Mouse (Mus musculus) intestine, embryonic 15.5 days (tissue): ENCODE measurements at regions not wholly inside any gene's neighbourhood (a gene's known extent, or its start where the extent isn't known, plus 50 kb on each side); places are given as distances from the start of the nearest gene placed in this dataset.

Experiments
- ATAC-seq: fragments of 200-750 bp; cut with Nextera tagmentation; 2 replicates; pipeline ENCODE4 v1.8.0; 2017; ENCODE audit warnings: moderate TSS enrichment, moderate library complexity
- H3K27ac ChIP-seq: fragments of 300-500 bp; sonication (generic); 2 replicates; pipeline ENCODE4 v1.5.1; 2015; ENCODE audit warnings: mild to moderate bottlenecking, inconsistent platforms
- H3K27me3 ChIP-seq: fragments of 300-500 bp; sonication (generic); replicated peaks from 2 replicates; pipeline ENCODE4 v1.6.1; 2015; ENCODE audit warnings: inconsistent platforms
- H3K36me3 ChIP-seq: fragments of 300-500 bp; sonication (generic); 2 replicates; pipeline ENCODE4 v1.6.1; 2015; ENCODE audit warnings: inconsistent platforms
- H3K4me1 ChIP-seq: fragments of 300-500 bp; sonication (generic); replicated peaks from 2 replicates; pipeline ENCODE4 v1.6.1; 2015; ENCODE audit warnings: inconsistent platforms
- H3K4me2 ChIP-seq: fragments of 300-500 bp; sonication (generic); replicated peaks from 2 replicates; pipeline ENCODE4 v1.6.1; 2015; ENCODE audit warnings: mild to moderate bottlenecking, inconsistent platforms
- H3K4me3 ChIP-seq: fragments of 300-500 bp; sonication (generic); replicated peaks from 2 replicates; pipeline ENCODE4 v1.5.1; 2015; ENCODE audit warnings: inconsistent platforms
- H3K9ac ChIP-seq: fragments of 300-500 bp; sonication (generic); 2 replicates; pipeline ENCODE4 v1.6.1; 2015; ENCODE audit warnings: inconsistent platforms
- H3K9me3 ChIP-seq: fragments of 300-500 bp; sonication (generic); 2 replicates; pipeline ENCODE4 v1.6.1; 2016; ENCODE audit warnings: inconsistent platforms
- WGBS: fragments of 180-500 bp; shearing (Covaris S2); methylation state at CpG from one replicate; pipeline ENCODE4 v1.1.7; 2015; 5-methylcytosine and 5-hydroxymethylcytosine counted together

DNA sequence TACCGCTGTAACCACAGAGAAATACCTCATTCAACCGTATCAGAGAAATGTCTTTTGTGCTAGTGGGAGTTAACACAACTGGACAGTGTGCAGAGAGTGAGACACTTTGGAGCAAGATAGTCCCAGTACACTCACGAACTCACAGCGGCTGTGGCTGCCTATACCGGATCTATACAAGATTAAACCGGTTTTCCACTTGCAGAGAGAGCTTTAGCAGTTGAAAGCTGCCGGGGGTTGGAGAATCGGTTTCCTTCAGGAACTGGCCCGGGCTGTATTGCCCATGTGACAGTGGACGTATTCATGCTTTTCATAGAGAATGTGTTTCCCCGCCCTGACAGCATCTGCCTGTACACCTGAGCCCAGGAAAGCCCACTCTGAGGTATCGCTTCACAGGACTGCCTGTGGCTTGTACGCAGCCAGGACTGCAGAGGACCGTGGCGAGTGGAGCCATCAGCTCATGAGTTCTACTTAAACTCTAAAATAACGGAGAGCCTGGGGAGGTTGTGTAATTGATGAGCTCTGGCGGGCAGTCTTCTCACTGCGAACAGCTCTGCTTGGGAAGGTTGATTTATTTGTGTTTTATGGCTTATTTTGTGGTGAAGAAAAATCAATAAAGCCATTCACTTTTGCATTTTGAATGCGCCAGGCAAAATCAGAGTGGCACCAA, 602.8 kb downstream of the Plekhb2 start:
- H3K27ac ChIP-seq: no peak overlapping the region
- ATAC-seq: no peak
- WGBS: 74% methylated on average over 19 of the region's 19 CpGs
- H3K36me3 ChIP-seq: no peaks in the 10 kb centered on the region
- no peaks in the 10 kb centered on the region for H3K9me3 ChIP-seq
- H3K4me3 ChIP-seq: no peak overlapping the region
- H3K4me2 ChIP-seq: no peak overlapping the region
- H3K27me3 ChIP-seq: no peaks in the 10 kb centered on the region
- H3K4me1 ChIP-seq: no peaks in the 10 kb centered on the region
- no peak overlapping the region for H3K9ac ChIP-seq

DNA sequence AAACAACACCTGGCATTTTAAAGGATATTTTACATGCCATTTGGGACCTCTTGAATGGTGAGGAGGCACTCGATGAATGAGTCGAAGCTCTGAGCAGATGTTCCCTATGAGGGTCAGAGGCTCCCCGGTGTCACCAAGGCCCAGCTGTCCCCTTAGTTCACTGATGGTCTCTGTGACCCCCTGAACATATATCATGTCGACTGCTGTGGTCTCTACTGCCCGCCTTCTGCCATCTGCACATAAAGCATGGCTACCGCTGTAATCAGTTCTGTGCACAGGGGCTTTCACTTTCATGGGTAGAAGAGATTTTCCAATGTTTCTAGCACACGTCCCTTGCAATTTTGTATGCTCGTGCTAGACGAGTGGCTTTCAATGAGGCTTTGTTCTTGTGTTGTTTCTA, 607.8 kb downstream of the Plekhb2 start:
- WGBS: 77% methylated on average over 9 of the region's 9 CpGs
- Histone ChIP-seq H3K4me1 (no peaks in the 10 kb centered on the region), H3K9me3 (no peaks in the 10 kb centered on the region), H3K36me3 (no peaks in the 10 kb centered on the region), H3K27ac (no peak overlapping the region), H3K9ac (no peak overlapping the region), H3K4me3 (no peak overlapping the region), H3K4me2 (no peak overlapping the region), H3K27me3 (no peaks in the 10 kb centered on the region)
- ATAC-seq: no peak

DNA sequence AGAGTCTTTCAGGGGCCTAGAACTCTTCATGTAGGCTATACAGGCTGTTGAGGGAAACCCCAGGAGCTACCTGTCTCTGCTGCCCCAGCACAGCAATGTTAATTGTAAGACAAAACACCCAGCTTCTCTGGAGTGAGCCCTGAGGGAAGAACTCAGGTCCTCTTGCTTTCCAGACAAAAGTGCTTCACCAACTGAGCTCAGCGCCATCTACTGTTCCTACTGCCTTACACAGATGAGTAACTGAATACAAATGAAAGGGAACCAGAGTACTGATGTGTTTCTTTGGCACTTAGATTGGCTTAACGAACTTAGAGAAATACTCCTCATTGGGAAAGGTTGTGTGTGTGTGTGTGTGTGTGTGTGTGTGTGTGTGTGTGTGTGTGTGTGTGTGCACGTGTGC, 603.1 kb upstream of the Hs6st1 start:
- 60% methylated on average over 3 of the region's 3 CpGs for WGBS
- H3K4me1 ChIP-seq: no peaks in the 10 kb centered on the region
- ATAC-seq: no peak

DNA sequence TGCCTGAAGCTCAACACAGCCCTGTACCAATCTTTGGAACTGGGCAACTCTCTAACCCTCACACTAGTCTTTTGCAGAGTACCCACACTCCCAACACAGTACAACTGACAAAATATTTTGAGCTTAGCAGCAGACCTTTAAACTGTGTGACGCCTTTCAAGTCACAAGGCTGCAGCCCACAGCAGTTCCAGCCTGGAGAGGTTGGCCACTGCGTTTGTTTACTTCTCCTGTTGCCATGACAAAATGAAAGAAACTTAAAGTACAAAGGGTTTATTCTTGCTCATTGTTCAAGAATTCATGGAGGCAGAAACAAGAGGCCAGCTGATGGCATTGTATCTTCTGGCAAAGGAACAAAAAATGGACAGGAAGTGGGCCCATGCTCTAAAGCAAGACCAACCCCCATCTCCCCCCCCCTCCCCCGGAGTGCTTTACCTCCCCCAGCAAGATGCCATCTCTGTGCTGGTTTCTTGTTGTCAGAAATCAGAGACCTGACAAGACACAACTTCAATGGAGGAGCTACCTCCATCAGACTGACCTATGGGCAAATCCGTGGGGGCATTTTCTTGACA, 598.9 kb upstream of the Hs6st1 start:
- Histone ChIP-seq H3K4me3 (no peak overlapping the region), H3K4me2 (no peak overlapping the region), H3K27me3 (no peaks in the 10 kb centered on the region), H3K27ac (no peak overlapping the region), H3K4me1 (no peaks in the 10 kb centered on the region), H3K9ac (no peak overlapping the region), H3K9me3 (no peaks in the 10 kb centered on the region), H3K36me3 (no peaks in the 10 kb centered on the region)
- WGBS: 69% methylated on average over 4 of the region's 4 CpGs
- no peak for ATAC-seq

More for the DNA sequence above, 603.1 kb upstream of the Hs6st1 start:
- Histone ChIP-seq H3K9ac (no peak overlapping the region), H3K36me3 (no peaks in the 10 kb centered on the region), H3K9me3 (no peaks in the 10 kb centered on the region), H3K27ac (no peak overlapping the region), H3K27me3 (no peaks in the 10 kb centered on the region), H3K4me3 (no peak overlapping the region), H3K4me2 (no peak overlapping the region)

DNA sequence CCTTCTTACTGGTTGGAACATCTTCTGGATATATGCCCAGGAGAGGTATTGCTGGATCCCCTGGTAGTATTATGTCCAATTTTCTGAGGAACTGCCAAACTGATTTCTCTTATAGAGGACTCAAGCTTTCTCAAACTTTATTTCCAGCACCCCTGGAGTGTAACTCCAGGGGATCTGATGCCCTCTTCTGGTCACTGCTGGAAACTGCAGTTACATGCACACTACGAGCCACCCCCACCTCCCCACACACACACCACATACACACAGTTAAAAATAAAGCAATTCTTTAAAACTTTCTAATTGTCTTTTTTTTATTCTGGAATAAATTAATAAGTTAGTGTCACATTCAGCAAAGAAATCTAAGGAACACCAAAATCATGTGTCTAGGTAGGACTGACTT, 589.9 kb upstream of the Hs6st1 start:
- Histone ChIP-seq H3K4me2 (no peak overlapping the region), H3K9me3 (no peaks in the 10 kb centered on the region), H3K27ac (no peak overlapping the region), H3K4me1 (no peaks in the 10 kb centered on the region), H3K27me3 (no peaks in the 10 kb centered on the region), H3K9ac (no peak overlapping the region), H3K36me3 (no peaks in the 10 kb centered on the region), H3K4me3 (no peak overlapping the region)
- 91% methylated on average over 1 of the region's 1 CpGs for WGBS
- no peak for ATAC-seq

DNA sequence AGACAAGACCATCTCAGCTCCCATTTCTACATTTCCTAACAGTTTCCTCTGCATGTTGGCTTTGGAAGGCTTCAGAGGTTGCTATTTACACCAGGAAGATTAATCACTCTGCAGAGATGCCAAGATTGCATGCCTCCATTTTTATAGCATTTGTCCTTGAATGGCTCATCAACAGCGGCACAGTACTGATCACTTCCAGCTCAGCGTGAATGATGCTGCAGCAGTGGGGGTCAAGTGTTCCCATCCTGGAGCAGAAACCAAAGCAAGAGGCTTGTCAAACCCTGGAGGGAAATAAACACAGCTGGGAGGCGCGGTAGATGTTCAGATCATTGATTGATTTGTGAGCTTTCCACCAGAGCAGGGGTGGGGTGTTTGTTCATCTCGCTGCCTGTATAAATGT, 572.2 kb upstream of the Hs6st1 start:
- Histone ChIP-seq H3K36me3 (no peaks in the 10 kb centered on the region), H3K27me3 (no peaks in the 10 kb centered on the region), H3K9ac (no peak overlapping the region), H3K4me2 (no peak overlapping the region), H3K27ac (no peak overlapping the region), H3K4me1 (no peaks in the 10 kb centered on the region), H3K4me3 (no peak overlapping the region), H3K9me3 (no peaks in the 10 kb centered on the region)
- 23% methylated on average over 5 of the region's 5 CpGs for WGBS
- ATAC-seq: no peak

DNA sequence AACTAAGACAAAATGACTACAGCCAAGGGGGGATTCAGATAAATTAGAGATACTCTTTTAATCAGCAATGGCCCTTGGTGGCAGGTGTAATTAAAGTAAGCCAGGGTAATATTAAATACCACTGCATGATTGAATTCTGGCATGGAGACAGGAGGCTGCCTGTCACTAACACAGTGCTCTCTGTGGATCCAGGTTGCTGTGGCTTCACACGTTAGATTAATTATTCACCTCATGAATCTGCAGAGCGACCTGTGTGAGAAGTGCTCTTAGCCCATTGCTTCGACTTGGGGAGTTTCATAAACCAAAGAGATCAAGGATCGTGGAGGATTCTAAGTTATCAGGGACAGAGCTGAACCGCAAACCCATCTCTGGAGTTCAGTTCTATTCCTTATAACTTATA, 545.2 kb upstream of the Hs6st1 start:
- Histone ChIP-seq H3K4me2 (no peak overlapping the region), H3K4me3 (no peak overlapping the region), H3K27ac (no peak overlapping the region), H3K9ac (no peak overlapping the region), H3K9me3 (no peaks in the 10 kb centered on the region), H3K36me3 (no peaks in the 10 kb centered on the region), H3K4me1 (no peaks in the 10 kb centered on the region), H3K27me3 (no peaks in the 10 kb centered on the region)
- ATAC-seq: no peak
- 71% methylated on average over 5 of the region's 5 CpGs for WGBS

DNA sequence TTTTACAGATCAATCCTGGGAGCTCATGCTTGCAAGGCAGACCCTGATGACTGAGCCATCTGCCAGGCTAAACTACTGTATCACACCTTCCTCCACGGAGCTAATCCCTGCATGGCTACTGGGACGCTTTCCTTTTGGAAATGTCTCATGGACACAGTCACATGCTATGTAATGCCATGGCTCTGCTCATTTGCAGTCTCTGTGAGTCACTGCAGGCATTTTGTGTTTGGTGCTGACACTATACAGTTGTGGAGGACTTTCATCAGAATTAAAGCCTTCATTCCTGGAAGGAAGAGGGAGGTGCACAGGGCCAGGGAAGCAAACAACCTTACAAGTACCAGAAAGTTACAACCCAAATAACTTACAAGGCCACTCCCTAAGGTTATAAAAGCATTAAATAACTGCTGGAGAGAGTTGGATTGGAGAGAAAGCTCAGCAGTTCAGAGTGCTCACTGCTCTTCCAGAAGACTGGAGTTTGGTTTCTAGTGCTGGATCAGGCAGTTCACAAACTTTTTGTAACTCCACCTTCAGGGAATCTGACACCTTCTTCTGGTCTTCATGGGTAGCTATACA, 544.3 kb upstream of the Hs6st1 start:
- Histone ChIP-seq H3K27me3 (no peaks in the 10 kb centered on the region), H3K27ac (no peak overlapping the region), H3K4me3 (no peak overlapping the region), H3K4me1 (no peaks in the 10 kb centered on the region), H3K9ac (no peak overlapping the region), H3K9me3 (no peaks in the 10 kb centered on the region), H3K36me3 (no peaks in the 10 kb centered on the region), H3K4me2 (no peak overlapping the region)
- 45% methylated on average over 2 of the region's 2 CpGs for WGBS
- peak; percentile 62; the same call in 1 of the 2 replicates for ATAC-seq

DNA sequence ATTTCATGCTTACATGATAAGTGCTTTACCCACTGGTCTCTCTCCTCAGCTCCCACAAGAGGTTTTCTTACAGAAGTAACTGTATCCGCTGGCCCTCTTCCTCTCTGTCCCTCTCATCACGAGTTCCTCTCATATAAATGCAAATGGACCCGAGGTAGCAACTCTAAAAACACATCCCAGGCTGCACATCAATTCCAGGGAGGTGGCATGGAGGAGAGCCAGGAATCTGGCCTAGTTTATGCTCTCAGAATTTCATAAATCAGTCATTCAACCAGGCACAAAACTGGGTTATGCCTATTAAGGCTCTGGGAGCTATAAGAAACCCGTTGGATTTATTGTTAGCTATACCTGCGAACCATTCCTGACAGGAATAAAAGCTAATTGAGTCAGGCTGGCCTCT, 543.4 kb upstream of the Hs6st1 start:
- no peak for ATAC-seq
- Histone ChIP-seq H3K9ac (no peak overlapping the region), H3K4me3 (no peak overlapping the region), H3K4me1 (no peaks in the 10 kb centered on the region), H3K27ac (no peak overlapping the region), H3K9me3 (no peaks in the 10 kb centered on the region), H3K27me3 (no peaks in the 10 kb centered on the region), H3K4me2 (no peak overlapping the region), H3K36me3 (no peaks in the 10 kb centered on the region)
- WGBS: 64% methylated on average over 5 of the region's 5 CpGs

DNA sequence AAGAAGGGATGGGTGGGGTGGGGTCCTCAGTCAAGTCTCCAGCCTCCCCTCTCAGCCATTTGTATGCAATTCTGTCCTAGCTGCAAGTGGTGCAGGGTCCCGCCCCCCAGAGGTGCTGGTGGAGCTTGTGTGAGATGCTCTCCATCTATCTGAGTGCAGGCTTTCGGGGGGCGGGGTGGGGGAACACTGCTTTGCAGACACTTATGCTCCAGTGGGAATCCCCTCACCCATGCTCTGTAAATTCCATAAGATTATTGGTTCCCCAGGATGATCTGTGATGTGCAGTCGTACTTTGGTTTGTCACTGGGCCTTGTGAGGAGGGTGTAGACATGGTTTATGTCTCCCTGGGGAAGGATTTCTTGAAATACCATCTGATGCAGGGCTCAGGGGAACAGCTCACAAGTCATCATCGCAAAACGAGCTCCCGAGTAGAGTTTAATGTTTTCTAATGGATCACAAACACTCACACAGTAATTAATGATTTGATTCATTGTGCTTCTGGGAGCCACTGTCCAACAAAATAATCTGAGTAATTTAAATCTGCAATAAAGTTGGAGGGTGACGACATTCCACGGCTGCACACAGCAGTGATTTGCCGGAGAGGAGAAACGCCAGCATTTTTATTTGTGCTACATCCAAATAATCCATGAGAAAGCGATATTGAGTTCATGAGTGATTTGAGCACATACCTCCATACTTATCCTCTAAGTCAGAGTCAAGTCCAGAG, 540.3 kb upstream of the Hs6st1 start:
- no peaks in the 10 kb centered on the region for H3K9me3 ChIP-seq
- no peak overlapping the region for H3K9ac ChIP-seq
- no peak overlapping the region for H3K27ac ChIP-seq
- no peaks in the 10 kb centered on the region for H3K4me1 ChIP-seq
- 56% methylated on average over 12 of the region's 12 CpGs for WGBS
- no peak overlapping the region for H3K4me3 ChIP-seq
- no peak for ATAC-seq
- no peaks in the 10 kb centered on the region for H3K36me3 ChIP-seq
- no peaks in the 10 kb centered on the region for H3K27me3 ChIP-seq
- H3K4me2 ChIP-seq: no peak overlapping the region

DNA sequence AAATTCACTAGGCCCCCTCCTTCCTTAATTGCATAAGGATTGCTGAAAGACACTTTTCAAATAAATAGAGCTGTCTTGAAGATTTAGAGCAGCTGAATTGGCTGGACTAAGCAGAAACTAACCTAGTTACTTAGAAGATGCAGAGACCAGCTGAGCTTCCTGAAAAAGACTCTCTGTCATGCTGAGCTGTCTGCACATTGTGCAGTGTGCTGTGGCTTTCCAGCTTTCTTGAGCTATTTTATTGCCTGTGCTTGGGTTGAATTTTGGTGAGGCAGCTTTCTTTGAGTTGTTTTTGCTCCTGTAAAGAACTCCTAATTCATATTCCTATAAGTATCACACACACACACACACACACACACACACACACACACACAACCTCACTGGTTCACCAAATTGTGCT, 532.7 kb upstream of the Hs6st1 start:
- Histone ChIP-seq H3K9ac (no peak overlapping the region), H3K27me3 (no peaks in the 10 kb centered on the region), H3K9me3 (no peaks in the 10 kb centered on the region), H3K36me3 (no peaks in the 10 kb centered on the region), H3K4me2 (no peak overlapping the region), H3K27ac (no peak overlapping the region), H3K4me3 (no peak overlapping the region), H3K4me1 (no peaks in the 10 kb centered on the region)
- ATAC-seq: no peak

DNA sequence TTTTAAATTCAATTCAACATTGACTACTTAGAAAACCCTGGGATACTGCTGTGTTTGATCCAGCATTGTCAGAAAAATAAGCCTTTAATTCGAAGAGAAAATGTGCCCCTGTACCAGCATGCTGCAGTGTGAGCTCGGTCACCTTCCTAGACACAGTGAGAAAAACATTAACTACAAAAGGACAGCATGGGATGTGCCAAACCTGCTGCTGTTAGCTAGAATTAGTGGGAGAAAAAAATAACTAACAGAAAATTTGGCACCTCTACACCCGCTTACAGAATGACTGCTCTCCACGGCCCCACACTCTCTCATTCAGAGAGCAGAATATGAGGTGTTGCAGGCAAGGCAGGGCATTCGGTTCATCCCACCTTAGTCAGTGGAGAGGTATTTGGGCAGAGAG, 531.9 kb upstream of the Hs6st1 start:
- Histone ChIP-seq H3K27ac (no peak overlapping the region), H3K27me3 (no peaks in the 10 kb centered on the region), H3K4me2 (no peak overlapping the region), H3K36me3 (no peaks in the 10 kb centered on the region), H3K9ac (no peak overlapping the region), H3K9me3 (no peaks in the 10 kb centered on the region), H3K4me3 (no peak overlapping the region), H3K4me1 (no peaks in the 10 kb centered on the region)
- ATAC-seq: no peak
- 87% methylated on average over 5 of the region's 5 CpGs for WGBS

DNA sequence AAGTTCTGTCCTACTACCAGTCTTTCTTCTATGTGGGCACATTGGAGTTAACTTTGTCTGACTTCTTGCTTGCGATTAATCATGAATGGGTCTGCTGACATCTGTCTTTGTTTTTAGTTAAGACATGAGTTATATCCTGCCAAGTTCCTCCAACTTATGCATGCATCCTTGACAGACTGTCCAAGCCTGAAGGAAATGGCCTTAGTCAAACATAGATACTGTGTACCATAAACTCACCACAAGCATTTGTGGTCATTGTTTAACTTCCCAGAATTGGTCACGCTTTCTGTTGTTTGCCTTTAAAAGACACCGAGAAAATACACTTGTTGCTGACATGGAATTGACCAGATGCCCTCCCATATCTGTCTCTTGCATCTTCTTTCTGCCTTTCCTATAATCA, 519.4 kb upstream of the Hs6st1 start:
- 67% methylated on average over 3 of the region's 3 CpGs for WGBS
- H3K27me3 ChIP-seq: no peaks in the 10 kb centered on the region
- no peak for ATAC-seq

More for the DNA sequence above, 519.4 kb upstream of the Hs6st1 start:
- Histone ChIP-seq H3K4me3 (no peak overlapping the region), H3K9ac (no peak overlapping the region), H3K4me1 (no peaks in the 10 kb centered on the region), H3K27ac (no peak overlapping the region), H3K36me3 (no peaks in the 10 kb centered on the region), H3K9me3 (no peaks in the 10 kb centered on the region), H3K4me2 (no peak overlapping the region)
